Mouse (Mus musculus): ENCODE measurements around the gene Rbm28.

The Rbm28 gene

GRCm38 (mm10) chr6:29164314-29165244 lies at the start of gene Rbm28:
TSS of gene Rbm28 (minus strand) at chr6:29165006.
- DNase-seq (ENCODE audit: low spot score), result peak; percentile 98

- peak; percentile 63 for DNase-seq (ENCODE audit: low spot score)
Observed at GRCm38 (mm10) chr6:29214245-29214644, 49.4 kb upstream of the Rbm28 start.

- DNase-seq (ENCODE audit: low spot score), result no peak
Observed at GRCm38 (mm10) chr6:29213436-29213835, 48.6 kb upstream of the Rbm28 start.

- peak; percentile 88 for DNase-seq (ENCODE audit: low spot score)
Observed at GRCm38 (mm10) chr6:29211806-29212492, 47.1 kb upstream of the Rbm28 start.

- no peak for DNase-seq (ENCODE audit: low spot score)
Observed at GRCm38 (mm10) chr6:29211146-29211545, 46.3 kb upstream of the Rbm28 start.

- DNase-seq (ENCODE audit: low spot score), result no peak
Observed at GRCm38 (mm10) chr6:29210231-29210936, 45.6 kb upstream of the Rbm28 start.

- DNase-seq (ENCODE audit: low spot score), result no peak
Observed at GRCm38 (mm10) chr6:29208178-29208577, 43.4 kb upstream of the Rbm28 start.

- DNase-seq (ENCODE audit: low spot score), result no peak
Observed at GRCm38 (mm10) chr6:29207017-29207416, 42.2 kb upstream of the Rbm28 start.

GRCm38 (mm10) chr6:29206006-29206405 lies 41.2 kb upstream of the Rbm28 start:
- no peak for DNase-seq (ENCODE audit: low spot score)

- peak; percentile 83 for DNase-seq (ENCODE audit: low spot score)
Observed at GRCm38 (mm10) chr6:29204932-29205614, 40.3 kb upstream of the Rbm28 start.

- no peak for DNase-seq (ENCODE audit: low spot score)
Observed at GRCm38 (mm10) chr6:29203861-29204585, 39.2 kb upstream of the Rbm28 start.

GRCm38 (mm10) chr6:29203096-29203495 lies 38.3 kb upstream of the Rbm28 start:
- no peak for DNase-seq (ENCODE audit: low spot score)

- DNase-seq (ENCODE audit: low spot score), result no peak
Observed at GRCm38 (mm10) chr6:29201988-29202387, 37.2 kb upstream of the Rbm28 start.

- DNase-seq (ENCODE audit: low spot score), result no peak
Observed at GRCm38 (mm10) chr6:29201341-29201740, 36.5 kb upstream of the Rbm28 start.

GRCm38 (mm10) chr6:29200496-29200895 lies 35.7 kb upstream of the Rbm28 start:
- DNase-seq (ENCODE audit: low spot score), result no peak

GRCm38 (mm10) chr6:29199223-29199855 lies 34.5 kb upstream of the Rbm28 start:
- DNase-seq (ENCODE audit: low spot score), result no peak

GRCm38 (mm10) chr6:29198309-29199222 lies 33.8 kb upstream of the Rbm28 start:
- DNase-seq (ENCODE audit: low spot score), result peak; percentile 98

GRCm38 (mm10) chr6:29195846-29196698 lies 31.3 kb upstream of the Rbm28 start:
- no peak for DNase-seq (ENCODE audit: low spot score)

GRCm38 (mm10) chr6:29195146-29195545 lies 30.3 kb upstream of the Rbm28 start:
- no peak for DNase-seq (ENCODE audit: low spot score)

Measured in embryo, embryonic 10.5 days (tissue).